Mouse (Mus musculus) G1E (cell line): Measurements from ENCODE around the gene Artn.

Experiments used
- CTCF ChIP-seq: IDR thresholded peaks from 2 replicates; pipeline ENCODE4 v1.5.1; 2012; ENCODE audit warnings: low read depth, low read length, inconsistent platforms, mixed read lengths
- GATA1 ChIP-seq: IDR thresholded peaks from 2 replicates; pipeline ENCODE4 v1.6.1; 2012; ENCODE audit warnings: borderline replicate concordance, low read length, inconsistent platforms, mixed read lengths
- POLR2AphosphoS5 ChIP-seq: IDR thresholded peaks from 2 replicates; pipeline ENCODE4 v1.6.1; 2012; ENCODE audit warnings: low read depth, low read length, inconsistent platforms; ENCODE audit not compliant: insufficient replicate concordance

DNA sequence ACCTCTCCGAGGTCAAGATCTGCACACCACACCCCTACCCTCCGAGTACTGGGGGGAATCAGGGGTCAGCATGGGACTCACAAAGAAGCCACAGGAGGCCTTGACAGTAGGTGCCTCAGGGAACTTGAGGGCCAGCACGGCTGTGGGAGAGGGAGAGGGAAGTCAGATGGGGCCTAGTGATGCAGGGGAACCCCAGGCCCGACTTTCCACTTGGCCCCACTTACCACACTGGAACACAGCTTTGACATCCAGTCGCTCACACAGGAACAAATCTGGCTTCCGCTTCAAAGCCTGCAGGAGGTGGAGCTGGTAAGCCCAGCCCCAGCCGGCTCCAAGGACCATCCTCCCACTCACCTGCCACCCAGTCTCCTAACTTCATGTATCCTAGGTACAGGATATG lies 34.2 kb downstream of the Artn start:
- TF ChIP-seq GATA1 (no peak), CTCF (no peak), POLR2AphosphoS5 (no peak)
